Mouse (Mus musculus): Measurements from ENCODE around the gene BC117090.
"Not testable (repeated sequence)": the region's sequence is repeated elsewhere in the genome, so short reads cannot be mapped to it uniquely, and the experiment has no call there.

BC117090 gene

DNA sequence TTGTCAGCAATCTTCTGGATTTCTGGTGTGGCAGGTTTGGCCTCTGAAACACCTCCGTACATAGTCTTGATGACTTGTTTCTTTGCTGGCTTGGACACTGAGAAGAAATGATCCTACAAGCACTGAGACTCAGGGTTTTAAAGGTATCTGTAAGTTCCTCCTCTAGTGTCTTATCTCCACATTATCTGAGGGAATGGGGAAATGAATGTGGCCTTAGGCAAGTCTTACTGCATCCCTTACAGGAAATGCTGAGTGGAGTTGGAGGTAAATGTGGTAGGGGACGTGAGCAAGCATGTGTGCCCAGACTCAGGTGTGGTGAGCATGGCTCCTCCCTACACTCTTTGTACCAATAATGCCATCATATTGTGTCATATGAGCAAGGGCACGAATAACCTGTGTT lies at the start of gene BC117090:
BC117090 (minus strand) TSS at position 101 of the 400 bp plus-strand sequence.
- DNase-seq = no peak

DNA sequence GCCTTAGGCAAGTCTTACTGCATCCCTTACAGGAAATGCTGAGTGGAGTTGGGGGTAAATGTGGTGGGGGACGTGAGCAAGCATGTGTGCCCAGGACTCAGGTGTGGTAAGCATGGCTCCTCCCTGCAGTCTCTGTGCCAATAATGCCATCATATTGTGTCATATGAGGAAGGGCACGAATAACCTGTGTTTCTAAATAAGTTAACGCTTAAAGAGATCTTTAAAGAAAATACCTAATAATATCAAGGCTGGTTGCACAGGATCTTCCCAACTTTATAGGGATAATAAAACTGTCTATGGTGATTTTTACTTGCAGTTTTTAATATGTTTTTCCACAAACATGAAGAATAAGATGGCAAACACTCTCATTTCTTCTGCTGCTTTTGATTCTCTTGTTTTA lies 33.5 kb upstream of the BC117090 start, which contains the start of gene BC100530:
BC100530 (minus strand) TSS at position 101 of the 400 bp plus-strand sequence.
- not testable (repeated sequence) for DNase-seq

DNA sequence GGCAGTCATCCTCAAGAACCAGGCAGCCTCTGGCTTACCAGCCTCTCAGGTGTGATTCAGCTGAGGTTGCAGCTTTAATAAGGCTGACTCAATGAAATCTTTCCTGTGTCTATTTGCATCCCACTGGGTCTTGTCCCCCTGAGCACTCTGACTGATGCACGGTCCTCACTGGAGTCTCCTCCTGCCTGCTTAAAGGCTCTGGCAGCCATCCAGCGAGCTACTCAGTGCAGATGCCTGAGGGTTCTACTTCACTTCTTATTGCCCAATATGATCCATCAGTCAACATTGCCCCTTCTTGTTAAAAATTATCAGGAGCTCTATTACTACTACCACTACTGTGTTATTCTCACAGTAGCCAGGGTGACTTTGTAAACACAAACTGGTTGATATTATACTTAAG lies 3.0 kb upstream of the BC117090 start:
- peak; percentile 44 for DNase-seq

DNA sequence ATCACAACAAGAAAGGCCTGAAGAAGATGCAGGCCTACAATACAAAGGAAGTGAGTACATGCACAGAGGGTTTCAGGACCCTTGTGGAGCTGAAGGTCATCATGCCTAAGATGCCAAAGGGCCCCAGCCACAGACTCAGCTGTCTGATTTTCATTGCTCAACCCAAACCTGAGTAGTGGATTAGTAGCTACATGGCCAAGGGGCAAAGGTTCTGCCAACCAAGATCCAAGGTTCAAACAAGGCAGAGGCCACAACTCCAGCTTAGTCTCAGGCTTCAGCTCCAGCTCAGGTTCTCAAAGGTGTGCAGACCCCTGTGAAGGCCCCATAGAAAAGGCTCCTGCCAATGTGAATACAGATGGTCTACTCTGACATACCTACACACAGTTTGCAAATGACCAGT lies 14.8 kb downstream of the BC117090 start:
- DNase-seq = no peak

DNA sequence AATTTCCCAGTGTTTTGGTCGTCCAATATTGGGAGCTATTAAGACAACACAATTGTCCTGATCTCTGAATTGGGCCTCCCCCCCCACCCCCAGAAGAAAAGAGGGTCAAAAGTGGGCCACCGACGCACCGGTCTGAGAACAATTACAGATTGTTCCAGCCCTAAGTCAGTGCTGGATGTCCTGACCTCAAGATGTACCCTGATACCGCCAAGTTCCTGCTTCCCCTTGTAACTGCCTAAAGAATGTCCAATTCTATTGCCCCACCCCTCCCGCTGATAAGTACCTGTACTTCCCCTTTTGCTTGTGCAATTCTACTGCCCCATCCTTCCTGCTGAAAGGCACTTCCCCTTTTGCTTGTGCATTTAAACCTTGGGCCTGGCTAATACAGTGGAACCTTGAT lies 18.0 kb downstream of the BC117090 start:
- not testable (repeated sequence) for DNase-seq

DNA sequence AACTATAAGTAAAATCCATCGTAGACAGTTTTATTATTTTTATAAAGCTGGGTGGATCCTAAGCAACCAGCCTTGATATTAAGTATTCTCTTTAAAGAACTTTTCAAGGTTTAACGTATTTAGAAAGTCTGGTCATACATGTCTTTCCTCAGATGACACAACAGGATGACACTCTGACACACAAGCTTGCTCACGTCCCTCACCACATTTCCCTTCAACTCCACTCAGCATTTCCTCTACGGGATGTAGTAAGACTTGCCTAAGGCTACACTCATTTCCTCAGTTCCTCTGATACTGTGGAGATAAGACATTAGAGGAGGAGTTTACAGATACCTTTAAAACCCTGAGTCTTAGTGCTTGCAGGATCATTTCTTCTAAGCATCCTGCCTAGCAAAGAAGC lies 26.5 kb downstream of the BC117090 start:
- no peak for DNase-seq

DNA sequence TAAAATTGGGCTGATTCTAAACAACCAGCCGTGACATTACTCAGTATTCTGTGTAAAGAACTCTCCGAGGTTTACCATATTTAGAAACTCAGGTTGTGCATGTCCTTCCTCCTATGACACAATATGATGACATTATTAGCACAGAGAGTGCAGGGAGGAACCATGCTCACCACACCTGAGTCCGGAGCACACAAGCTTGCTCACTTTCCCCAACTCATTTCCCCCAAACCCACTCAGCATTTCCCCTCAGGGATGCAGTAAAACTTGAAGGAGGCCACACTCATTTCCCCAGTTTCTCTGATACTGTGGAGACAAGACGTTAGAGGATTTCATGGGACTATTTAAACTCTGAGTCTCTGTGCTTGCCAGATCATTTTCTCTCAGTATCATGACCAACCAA lies 45.0 kb downstream of the BC117090 start:
- no peak for DNase-seq

DNA sequence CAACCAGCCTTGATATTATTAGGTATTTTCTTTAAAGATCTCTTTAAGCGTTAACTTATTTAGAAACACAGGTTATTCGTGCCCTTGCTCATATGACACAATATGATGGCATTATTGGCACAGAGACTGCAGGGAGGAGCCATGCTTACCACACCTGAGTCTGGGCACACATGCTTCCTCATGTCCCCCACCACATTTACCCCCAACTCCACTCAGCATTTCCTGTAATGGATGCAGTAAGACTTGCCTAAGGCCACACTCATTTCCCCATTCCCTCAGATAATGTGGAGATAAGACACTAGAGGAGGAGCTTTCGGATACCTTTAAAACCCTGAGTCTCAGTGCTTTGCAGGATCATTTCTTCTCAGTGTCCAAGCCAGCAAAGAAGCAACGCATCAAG lies 57.3 kb downstream of the BC117090 start, which contains the start of gene Stfa1:
Stfa1 (plus strand) TSS at position 156 of the 400 bp plus-strand sequence.
- not testable (repeated sequence) for DNase-seq

Measured in kidney, postnatal 10 days (tissue).